Comparison of ENCODE assay signal across 8 mouse cellular contexts in genomic region chr12:4768492-4769332, GRCm38 (mm10). TPM values are rescaled to one million over a fixed set of nuclear protein-coding genes. Genes with fewer than 3 reads are reported as not detected.
DNase-seq lines count a peak whose midpoint lies in the region; ATAC-seq and TF ChIP-seq lines count a peak whose summit lies in the region.

Gene Pfn4 (plus strand): TSS chr12:4769022.
Gene Fam228b (minus strand): TSS chr12:4769267.

- no peaks in the 10 kb centered on the region for H3K36me3 ChIP-seq in forebrain, embryonic 13.5 days (ENCODE audit: poor library complexity, severe bottlenecking)
- H3K36me3 ChIP-seq in heart, postnatal 0 days (replicated peaks; ENCODE audit: control insufficient read depth, insufficient read depth, low read length) = no peaks in the 10 kb centered on the region
- H3K36me3 ChIP-seq in liver, embryonic 14.5 days (replicated peaks; ENCODE audit: control insufficient read depth, insufficient read depth, low read depth) = no peaks in the 10 kb centered on the region
- no peaks in the 10 kb centered on the region for H3K36me3 ChIP-seq in stomach, embryonic 15.5 days

- H3K4me1 ChIP-seq in forebrain, embryonic 13.5 days = peaks cover 5% of the 10 kb centered on the region; the same call in 1 of the 2 replicates
- H3K4me1 ChIP-seq in heart, postnatal 0 days (ENCODE audit: control insufficient read depth, insufficient read depth) = peaks cover 4% of the 10 kb centered on the region; the same call in 1 of the 2 replicates
- H3K4me1 ChIP-seq in liver, embryonic 14.5 days (replicated peaks; ENCODE audit: control insufficient read depth in 2 of 2, insufficient read depth in 2 of 2, low read length in 1 of 2) = peaks cover 0 to 7% of the 10 kb centered on the region in 2 experiments; a peak in 1 of 4 replicates
- H3K4me1 ChIP-seq in stomach, embryonic 15.5 days = 0 out of 2 replicates have a peak, but pooled peaks cover 3% of the 10 kb centered on the region

- no peaks in the 10 kb centered on the region for H3K27me3 ChIP-seq in forebrain, embryonic 13.5 days
- H3K27me3 ChIP-seq in heart, postnatal 0 days (ENCODE audit: control insufficient read depth, insufficient read depth, low read length) = no peaks in the 10 kb centered on the region
- no peaks in the 10 kb centered on the region for H3K27me3 ChIP-seq in liver, embryonic 14.5 days (ENCODE audit: control insufficient read depth, insufficient read depth, low read length)
- no peaks in the 10 kb centered on the region for H3K27me3 ChIP-seq in stomach, embryonic 15.5 days (replicated peaks)

- ATAC-seq in cerebellum, adult (ENCODE audit: insufficient number of reproducible peaks, low FRiP score, low TSS enrichment) = peak; percentile 98
- ATAC-seq in forebrain, embryonic 13.5 days = peak; percentile 99
- ATAC-seq in heart, postnatal 0 days (ENCODE audit: insufficient read depth, low read depth) = peak; percentile 98
- peak; percentile 98 for ATAC-seq in liver, embryonic 14.5 days (ENCODE audit: insufficient read depth)
- ATAC-seq in stomach, embryonic 15.5 days (ENCODE audit: insufficient read depth, low FRiP score, low read depth) = peak; percentile 97

- H3K27ac ChIP-seq in forebrain, embryonic 13.5 days = peak within 1 kb of the TSS; percentile 97
- peak within 1 kb of the TSS; percentile 80 for H3K27ac ChIP-seq in heart, postnatal 0 days (ENCODE audit: low read depth)
- no peak within 1 kb of the TSS for H3K27ac ChIP-seq in liver, embryonic 14.5 days
- peak within 1 kb of the TSS; percentile 86 for H3K27ac ChIP-seq in stomach, embryonic 15.5 days

- peak; percentile 95 for DNase-seq in ES-CJ7 (ENCODE audit: low read depth, low spot score)
- DNase-seq in heart, postnatal 0 days (ENCODE audit: low spot score) = peak; percentile 84
- DNase-seq in kidney, postnatal 36 days = peak; percentile 96 to 97
- DNase-seq in liver, embryonic 14.5 days (ENCODE audit: low read depth in 3 of 3, low spot score in 3 of 3) = peak; percentile 73 to 79 (median 73)
- DNase-seq in neural tube, embryonic 10.5 days (ENCODE audit: extremely low spot score, low spot score) = peak; percentile 98

- TF ChIP-seq CTCF in heart, postnatal 0 days (IDR thresholded peaks at IDR 0.05; ENCODE audit: low read depth) = peak; percentile 84
- TF ChIP-seq CTCF in liver, embryonic 14.5 days (IDR thresholded peaks at IDR 0.05; ENCODE audit: low read depth) = peak; percentile 93

- H3K9me3 ChIP-seq in forebrain, embryonic 13.5 days (replicated peaks) = no peaks in the 10 kb centered on the region
- no peaks in the 10 kb centered on the region for H3K9me3 ChIP-seq in heart, postnatal 0 days (replicated peaks; ENCODE audit: control insufficient read depth, low read length)
- no peaks in the 10 kb centered on the region for H3K9me3 ChIP-seq in liver, embryonic 14.5 days (ENCODE audit: control insufficient read depth, low read length)
- H3K9me3 ChIP-seq in stomach, embryonic 15.5 days = no peaks in the 10 kb centered on the region

- no peak for TF ChIP-seq EP300 in heart, postnatal 0 days (IDR thresholded peaks at IDR 0.05; ENCODE audit: low read depth)
- TF ChIP-seq EP300 in liver, embryonic 14.5 days (IDR thresholded peaks at IDR 0.05; ENCODE audit: low read depth) = no peak

- WGBS in forebrain, embryonic 13.5 days = under 1% methylated on average over 61 of the region's 61 CpGs
- 2% methylated on average over 61 of the region's 61 CpGs for WGBS in heart, postnatal 0 days
- WGBS in liver, embryonic 14.5 days (ENCODE audit: insufficient replicate concordance) = 4% methylated on average over 61 of the region's 61 CpGs
- WGBS in stomach, embryonic 15.5 days = 2% methylated on average over 61 of the region's 61 CpGs

- peak within 1 kb of the TSS; percentile 69 for H3K4me3 ChIP-seq in forebrain, embryonic 13.5 days
- H3K4me3 ChIP-seq in heart, postnatal 0 days (ENCODE audit: low read depth, low read length) = peak within 1 kb of the TSS; percentile 65
- peak within 1 kb of the TSS; percentile 63 to 70 for H3K4me3 ChIP-seq in liver, embryonic 14.5 days (ENCODE audit: insufficient read depth in 1 of 2, low read depth in 2 of 2, low read length in 2 of 2)
- H3K4me3 ChIP-seq in stomach, embryonic 15.5 days (replicated peaks) = peak within 1 kb of the TSS; percentile 73

- peak within 1 kb of the TSS; percentile 71 for H3K4me2 ChIP-seq in forebrain, embryonic 13.5 days
- H3K4me2 ChIP-seq in heart, postnatal 0 days (ENCODE audit: low read depth, low read length) = peak within 1 kb of the TSS; percentile 58
- peak within 1 kb of the TSS; percentile 73 for H3K4me2 ChIP-seq in liver, embryonic 14.5 days (ENCODE audit: low read depth)
- H3K4me2 ChIP-seq in stomach, embryonic 15.5 days = peak within 1 kb of the TSS; percentile 87

- peak within 1 kb of the TSS; percentile 84 for H3K9ac ChIP-seq in forebrain, embryonic 13.5 days
- peak within 1 kb of the TSS; percentile 65 for H3K9ac ChIP-seq in heart, postnatal 0 days (replicated peaks; ENCODE audit: low read depth, low read length)
- H3K9ac ChIP-seq in liver, embryonic 14.5 days (replicated peaks) = peak within 1 kb of the TSS; percentile 71
- peak within 1 kb of the TSS; percentile 68; the same call in 1 of the 2 replicates for H3K9ac ChIP-seq in stomach, embryonic 15.5 days

RNA-seq across cellular contexts. Expression of gene Pfn4, which starts in this region (rescaled TPM):
- polyA plus RNA-seq in forebrain, embryonic 13.5 days (2015; fragmentation: Nextera tagmentation; extraction: Ambion mirVana) = 8.0 and 8.5 TPM in 2 replicates
- 2.7 TPM in 1 of 2 replicates, not detected in the other for total RNA-seq in heart, postnatal 0 days (2014; rRNA removed; ENCODE audit: low replicate concordance)
- 3.4 TPM in 2 replicates for polyA plus RNA-seq in heart, postnatal 0 days (2015; fragmentation: Nextera tagmentation; extraction: Ambion mirVana)
- polyA plus RNA-seq in liver, embryonic 14.5 days (2012; rRNA removed) = 0.21 and 0.39 TPM in 2 replicates
- 0.56 and 1.1 TPM in 2 replicates for polyA plus RNA-seq in liver, embryonic 14.5 days (2014; fragmentation: Nextera tagmentation; extraction: Ambion mirVana)
- 1.6 and 2.0 TPM in 2 replicates for polyA plus RNA-seq in stomach, embryonic 15.5 days (2015; fragmentation: Nextera tagmentation; extraction: Ambion mirVana)

RNA-seq across cellular contexts. Expression of gene Fam228b, which starts in this region (rescaled TPM):
- 4.3 and 4.7 TPM in 2 replicates for polyA plus RNA-seq in forebrain, embryonic 13.5 days (2015; fragmentation: Nextera tagmentation; extraction: Ambion mirVana)
- 0.19 and 3.4 TPM in 2 replicates for total RNA-seq in heart, postnatal 0 days (2014; rRNA removed; ENCODE audit: low replicate concordance)
- 2.3 and 3.3 TPM in 2 replicates for polyA plus RNA-seq in heart, postnatal 0 days (2015; fragmentation: Nextera tagmentation; extraction: Ambion mirVana)
- 0.37 and 0.73 TPM in 2 replicates for polyA plus RNA-seq in liver, embryonic 14.5 days (2012; rRNA removed)
- 0.33 and 1.0 TPM in 2 replicates for polyA plus RNA-seq in liver, embryonic 14.5 days (2014; fragmentation: Nextera tagmentation; extraction: Ambion mirVana)
- polyA plus RNA-seq in stomach, embryonic 15.5 days (2015; fragmentation: Nextera tagmentation; extraction: Ambion mirVana) = 3.1 and 3.5 TPM in 2 replicates
